Mouse (Mus musculus) liver, embryonic 14.5 days (tissue): Measurements from ENCODE around the gene Commd7. TPM values are rescaled to one million over a fixed set of nuclear protein-coding genes. Genes with fewer than 3 reads are reported as not detected.

Source experiments
- ATAC-seq: fragments of 200-750 bp; cut with Nextera tagmentation; 2 replicates; pipeline ENCODE4 v1.8.0; 2017; ENCODE audit warnings: moderate number of reproducible peaks, mild to moderate bottlenecking, moderate library complexity; ENCODE audit not compliant: insufficient read depth
- DNase-seq, 3 experiments: peaks; one replicate each; pipeline ENCODE4 v3.0.0-alpha.2; 2012 to 2013; ENCODE audit warnings: low read depth in 3 of 3, low spot score in 3 of 3
- H3K27ac ChIP-seq: fragments of 300-500 bp; sonication (generic); 2 replicates; pipeline ENCODE4 v1.5.1; 2014; ENCODE audit warnings: moderate library complexity, mild to moderate bottlenecking, control low read depth, inconsistent platforms
- H3K27me3 ChIP-seq: fragments of 300-500 bp; sonication (generic); 2 replicates; pipeline ENCODE4 v1.6.1; 2014; ENCODE audit warnings: mild to moderate bottlenecking, low read length, moderate library complexity; ENCODE audit not compliant: control insufficient read depth, insufficient read depth
- H3K36me3 ChIP-seq: fragments of 300-500 bp; sonication (generic); replicated peaks from 2 replicates; pipeline ENCODE4 v1.6.1; 2014; ENCODE audit warnings: low read depth; ENCODE audit not compliant: control insufficient read depth, insufficient read depth
- H3K4me1 ChIP-seq, 2 experiments: fragments of 200-500 bp in 1 of 2; fragments of 300-500 bp in 1 of 2; sonication (generic) in 1 of 2; replicated peaks; 2 replicates each; pipeline ENCODE4 v1.6.1; 2012 to 2014; ENCODE audit warnings: antibody characterized with exemption in 1 of 2, inconsistent platforms in 1 of 2, low read length in 1 of 2; ENCODE audit not compliant: control insufficient read depth in 2 of 2, insufficient read depth in 2 of 2
- H3K4me2 ChIP-seq: fragments of 300-500 bp; sonication (generic); 2 replicates; pipeline ENCODE4 v1.6.1; 2014; ENCODE audit warnings: low read depth, mild to moderate bottlenecking, control low read depth, moderate library complexity
- H3K4me3 ChIP-seq, 2 experiments: fragments of 200-500 bp in 1 of 2; fragments of 300-500 bp in 1 of 2; sonication (generic) in 1 of 2; 2 replicates each; pipeline ENCODE4 v1.5.1; 2012 to 2014; ENCODE audit warnings: low read depth in 2 of 2, low read length in 2 of 2, mild to moderate bottlenecking in 2 of 2, control low read depth in 1 of 2, inconsistent platforms in 1 of 2, moderate library complexity in 1 of 2; ENCODE audit not compliant: insufficient read depth in 1 of 2
- H3K9ac ChIP-seq: fragments of 300-500 bp; sonication (generic); replicated peaks from 2 replicates; pipeline ENCODE4 v1.6.1; 2014; ENCODE audit warnings: mild to moderate bottlenecking, control low read depth, moderate library complexity
- H3K9me3 ChIP-seq: fragments of 300-500 bp; sonication (generic); 2 replicates; pipeline ENCODE4 v1.6.1; 2016; ENCODE audit warnings: low read length, mixed read lengths; ENCODE audit not compliant: control insufficient read depth
- CTCF ChIP-seq: IDR thresholded peaks from 2 replicates; pipeline ENCODE4 v1.5.1; 2016; ENCODE audit warnings: antibody characterized with exemption, low read depth, control low read depth
- EP300 ChIP-seq: IDR thresholded peaks from 2 replicates; pipeline ENCODE4 v1.6.1; 2016; ENCODE audit warnings: antibody characterized with exemption, low read depth
- WGBS: fragments of 180-500 bp; shearing (Covaris S2); extraction: QIAGEN DNeasy Blood & Tissue Kit; methylation state at CpG from one replicate; pipeline ENCODE4 v1.1.7; 2014; ENCODE audit not compliant: insufficient replicate concordance; 5-methylcytosine and 5-hydroxymethylcytosine counted together
- polyA plus RNA-seq, 2 experiments: library from polyadenylated mRNA; depleted of rRNA in 1 of 2; stranded (reverse) in 1 of 2; unstranded in 1 of 2; fragments of >200 nt; fragmentation: Nextera tagmentation in 1 of 2; extraction: Ambion mirVana in 1 of 2; gene quantifications; 2 replicates each; pipeline versions ENCODE4 v1.2.1 to v1.2.3; 2012 to 2014

Gene Commd7
- polyA plus RNA-seq, 2 experiments: 9.5 to 24.9 TPM

DNA sequence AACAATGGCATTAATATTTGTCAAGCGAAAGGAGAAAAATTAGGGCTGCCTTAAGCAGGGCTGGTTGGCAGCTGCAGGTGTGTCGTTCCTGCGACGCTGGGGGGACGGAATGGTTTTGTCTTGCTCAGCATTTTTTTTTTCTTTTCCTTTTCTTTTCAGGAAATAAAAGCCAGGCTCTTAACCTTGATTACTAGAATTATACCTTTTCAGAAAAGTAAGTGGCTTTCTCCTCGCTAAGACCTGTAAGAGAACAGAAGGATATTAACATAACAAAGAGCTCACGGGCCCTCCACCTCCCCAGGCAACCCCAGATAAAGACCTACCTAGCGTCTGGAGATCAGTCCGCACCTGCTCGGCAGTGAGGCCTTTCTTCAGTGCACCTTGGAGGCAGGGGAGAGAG, 10.1 kb downstream of the Commd7 start:
- no peaks in the 10 kb centered on the region for H3K4me1 ChIP-seq
- peaks cover 28% of the 10 kb centered on the region for H3K36me3 ChIP-seq
- no peaks in the 10 kb centered on the region for H3K9me3 ChIP-seq
- no peak overlapping the region for H3K27ac ChIP-seq
- 81% methylated on average over 10 of the region's 10 CpGs for WGBS
- H3K4me3 ChIP-seq: no peak overlapping the region
- H3K4me2 ChIP-seq: no peak overlapping the region
- no peaks in the 10 kb centered on the region for H3K27me3 ChIP-seq
- ATAC-seq (no peak), DNase-seq (no peak)
- H3K9ac ChIP-seq: no peak overlapping the region
- TF ChIP-seq CTCF (no peak), EP300 (no peak)

DNA sequence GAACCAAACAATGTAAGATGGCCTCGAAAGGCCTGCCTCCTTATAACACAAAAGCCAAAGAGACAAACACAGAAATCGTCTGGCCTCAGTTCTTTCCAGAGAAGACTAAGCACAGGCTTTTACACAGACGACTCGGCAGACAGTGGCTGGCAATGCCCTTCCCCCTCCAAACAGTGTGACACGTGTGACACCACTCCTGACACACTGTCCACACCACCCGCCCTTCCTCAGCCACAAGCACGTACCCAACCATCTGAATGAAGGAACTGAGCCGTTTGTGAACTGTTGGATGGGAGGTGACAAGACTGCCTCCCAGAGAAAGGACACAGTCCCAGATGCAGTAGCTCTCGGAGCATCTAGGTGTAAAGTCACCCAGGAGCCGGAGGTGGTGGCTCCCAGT, 13.7 kb downstream of the Commd7 start:
- no peak overlapping the region for H3K4me3 ChIP-seq
- no peak for ATAC-seq
- H3K9me3 ChIP-seq: no peaks in the 10 kb centered on the region
- H3K27me3 ChIP-seq: no peaks in the 10 kb centered on the region
- 43% methylated on average over 10 of the region's 10 CpGs for WGBS
- DNase-seq: no peak
- H3K4me2 ChIP-seq: no peak overlapping the region
- TF ChIP-seq EP300: no peak
- TF ChIP-seq CTCF: no peak
- H3K36me3 ChIP-seq: peaks cover 24% of the 10 kb centered on the region
- H3K27ac ChIP-seq: no peak overlapping the region
- H3K9ac ChIP-seq: no peak overlapping the region
- H3K4me1 ChIP-seq: no peaks in the 10 kb centered on the region

DNA sequence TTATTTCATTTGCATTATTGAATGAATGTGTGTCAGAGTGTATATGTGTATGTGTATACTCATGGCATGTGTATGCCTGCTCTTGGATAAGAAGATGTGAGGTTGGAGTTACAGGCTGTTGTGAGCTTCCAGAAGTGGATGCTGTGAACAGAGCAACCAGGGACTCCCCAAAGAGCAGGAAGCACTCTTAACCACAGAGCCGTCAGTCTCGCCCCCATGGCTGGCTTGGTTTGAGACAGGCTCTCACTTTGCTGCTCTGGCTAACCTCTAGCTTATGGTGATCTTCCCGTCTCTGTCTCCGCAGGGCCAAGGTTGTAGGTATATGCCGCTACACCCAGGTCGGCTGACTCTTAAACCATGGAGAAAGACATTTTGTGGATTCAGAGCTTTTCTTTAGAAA, 14.1 kb downstream of the Commd7 start:
- H3K9ac ChIP-seq: no peak overlapping the region
- ATAC-seq: no peak
- H3K9me3 ChIP-seq: no peaks in the 10 kb centered on the region
- no peak overlapping the region for H3K4me2 ChIP-seq
- H3K27ac ChIP-seq: no peak overlapping the region
- no peaks in the 10 kb centered on the region for H3K4me1 ChIP-seq
- WGBS: 60% methylated on average over 6 of the region's 6 CpGs
- H3K27me3 ChIP-seq: no peaks in the 10 kb centered on the region
- no peak for DNase-seq
- H3K36me3 ChIP-seq: peaks cover 20% of the 10 kb centered on the region
- H3K4me3 ChIP-seq: no peak overlapping the region
- TF ChIP-seq CTCF: no peak
- no peak for TF ChIP-seq EP300

DNA sequence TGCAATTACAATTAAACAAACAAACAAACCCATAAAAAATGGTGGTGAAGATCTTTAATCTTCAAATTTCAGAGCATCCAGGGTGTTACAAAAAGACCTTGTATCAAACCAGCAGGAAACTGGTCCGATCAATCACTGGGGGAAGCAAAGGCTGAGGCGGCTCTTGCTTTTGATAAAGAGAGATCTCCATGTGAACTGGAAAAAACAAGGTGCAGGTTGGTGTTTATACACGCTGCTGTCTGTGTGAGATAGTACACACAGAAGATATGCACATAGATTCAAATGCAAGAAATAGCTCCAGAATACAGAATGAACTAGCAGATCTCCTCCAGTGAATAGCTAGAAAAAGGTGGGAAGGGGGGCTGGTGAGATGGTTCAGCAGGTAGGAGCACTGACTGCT, 15.7 kb downstream of the Commd7 start:
- Histone ChIP-seq H3K27me3 (no peaks in the 10 kb centered on the region), H3K9me3 (no peaks in the 10 kb centered on the region), H3K4me3 (no peak overlapping the region), H3K27ac (no peak overlapping the region), H3K36me3 (peaks cover 14% of the 10 kb centered on the region), H3K4me2 (no peak overlapping the region), H3K4me1 (no peaks in the 10 kb centered on the region), H3K9ac (no peak overlapping the region)
- DNase-seq (no peak), ATAC-seq (no peak)
- 15% methylated on average over 3 of the region's 3 CpGs for WGBS
- no peak for TF ChIP-seq CTCF
- no peak for TF ChIP-seq EP300

- 49% methylated on average over 3 of the region's 3 CpGs for WGBS
- peaks cover 32 to 37% of the 10 kb centered on the region in 2 experiments for H3K4me1 ChIP-seq
- H3K4me3 ChIP-seq: no peak overlapping the region
- no peak overlapping the region for H3K27ac ChIP-seq
- H3K9ac ChIP-seq: no peak overlapping the region
- no peaks in the 10 kb centered on the region for H3K36me3 ChIP-seq
- no peaks in the 10 kb centered on the region for H3K27me3 ChIP-seq
- ATAC-seq: no peak
- TF ChIP-seq EP300: no peak
- TF ChIP-seq CTCF: no peak
- H3K9me3 ChIP-seq: no peaks in the 10 kb centered on the region
- DNase-seq: no peak
- H3K4me2 ChIP-seq: no peak overlapping the region
These were observed 19.8 kb downstream of the Commd7 start for GRCm38 (mm10) chr2:153612594-153613281.
